Mouse (Mus musculus): ENCODE measurements at regions not wholly inside any gene's neighbourhood (a gene's known extent, or its start where the extent isn't known, plus 50 kb on each side); places are given as distances from the start of the nearest gene placed in this dataset.
A peak's percentile ranks its signal among the peaks of the same experiment; 100 is the strongest.

GRCm38 (mm10) chr12:70608672-70609071 lies 155.8 kb downstream of the Tmx1 start:
- Histone ChIP-seq H3K79me3 (ENCODE audit: low read depth) (no peaks in the 10 kb centered on the region), H3K36me3 (ENCODE audit: control insufficient read depth, insufficient read depth) (no peaks in the 10 kb centered on the region), H3K4me3 (ENCODE audit: insufficient read depth, poor library complexity, severe bottlenecking) (no peak overlapping the region), H3K27me3 (ENCODE audit: control insufficient read depth, insufficient read depth, insufficient read length) (no peaks in the 10 kb centered on the region), H3K79me2 (ENCODE audit: control insufficient read depth, insufficient read depth) (no peaks in the 10 kb centered on the region), H3ac (ENCODE audit: control insufficient read depth, insufficient read length, low read depth) (no peak overlapping the region)
- TF ChIP-seq MYOD1 (IDR thresholded peaks at IDR 0.05; ENCODE audit: control insufficient read depth, insufficient read length, low read depth): no peak
- no peak for TF ChIP-seq CEBPB (IDR thresholded peaks at IDR 0.05; ENCODE audit: low read depth)
- no peak for TF ChIP-seq USF1 (IDR thresholded peaks at IDR 0.05; ENCODE audit: low read depth)
- TF ChIP-seq MYOG (IDR thresholded peaks at IDR 0.05; ENCODE audit: control insufficient read depth, extremely low read depth, insufficient read length): no peak
- no peak for TF ChIP-seq CTCF (IDR thresholded peaks at IDR 0.05; ENCODE audit: control insufficient read depth, insufficient read depth, insufficient read length)
- no peak for TF ChIP-seq MAX (IDR thresholded peaks at IDR 0.05)
- TF ChIP-seq FOSL1 (IDR thresholded peaks at IDR 0.05; ENCODE audit: insufficient read depth, low read length, poor library complexity, severe bottlenecking): no peak

DNA sequence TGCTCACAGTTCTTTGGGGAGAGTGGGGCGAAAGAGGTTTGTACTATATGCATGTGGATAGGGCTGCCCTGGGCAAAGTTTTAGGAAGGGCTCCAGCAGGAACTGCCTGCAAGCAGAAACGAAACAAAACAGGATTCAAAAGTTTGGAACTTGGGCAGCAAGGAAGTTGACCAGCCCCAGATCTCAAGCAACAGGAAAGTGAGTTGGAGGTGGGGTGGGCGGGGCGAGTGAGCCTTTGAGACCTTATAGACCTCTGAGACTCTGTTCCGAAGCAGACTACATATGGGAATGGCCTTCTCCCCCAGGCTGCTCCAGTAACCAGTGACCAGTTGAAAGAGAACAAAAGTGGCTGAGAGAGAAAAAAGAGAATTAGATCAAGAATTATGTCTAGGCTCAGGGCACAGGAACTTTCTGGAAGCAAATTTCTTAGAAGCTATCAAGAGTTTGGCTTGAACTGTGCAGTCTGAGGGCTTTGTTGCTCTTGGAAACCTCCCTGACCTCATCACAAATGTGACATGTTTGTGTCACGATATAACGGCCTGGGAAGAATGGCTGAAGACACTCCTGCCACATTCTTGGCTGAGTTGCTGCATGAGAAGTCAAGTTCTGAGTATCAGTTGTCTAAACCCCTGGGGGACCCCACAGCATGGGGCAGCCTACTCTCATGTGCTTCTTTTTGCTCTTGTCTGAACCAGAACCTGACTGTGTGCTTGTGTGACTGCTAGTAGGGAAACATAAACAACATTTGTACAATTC lies 156.4 kb downstream of the Tmx1 start:
- Histone ChIP-seq H3K4me3 (ENCODE audit: insufficient read depth, poor library complexity, severe bottlenecking) (no peak overlapping the region), H3K36me3 (ENCODE audit: control insufficient read depth, insufficient read depth) (no peaks in the 10 kb centered on the region), H3K79me3 (ENCODE audit: low read depth) (no peaks in the 10 kb centered on the region), H3ac (ENCODE audit: control insufficient read depth, insufficient read length, low read depth) (no peak overlapping the region), H3K27me3 (ENCODE audit: control insufficient read depth, insufficient read depth, insufficient read length) (no peaks in the 10 kb centered on the region), H3K79me2 (ENCODE audit: control insufficient read depth, insufficient read depth) (no peaks in the 10 kb centered on the region)
- TF ChIP-seq FOSL1 (IDR thresholded peaks at IDR 0.05; ENCODE audit: insufficient read depth, low read length, poor library complexity, severe bottlenecking) (no peak), USF1 (IDR thresholded peaks at IDR 0.05; ENCODE audit: low read depth) (no peak), CTCF (IDR thresholded peaks at IDR 0.05; ENCODE audit: control insufficient read depth, insufficient read depth, insufficient read length) (no peak), CEBPB (IDR thresholded peaks at IDR 0.05; ENCODE audit: low read depth) (no peak), MYOD1 (IDR thresholded peaks at IDR 0.05; ENCODE audit: control insufficient read depth, insufficient read length, low read depth) (no peak), MAX (IDR thresholded peaks at IDR 0.05) (no peak), MYOG (IDR thresholded peaks at IDR 0.05; ENCODE audit: control insufficient read depth, extremely low read depth, insufficient read length) (no peak)

DNA sequence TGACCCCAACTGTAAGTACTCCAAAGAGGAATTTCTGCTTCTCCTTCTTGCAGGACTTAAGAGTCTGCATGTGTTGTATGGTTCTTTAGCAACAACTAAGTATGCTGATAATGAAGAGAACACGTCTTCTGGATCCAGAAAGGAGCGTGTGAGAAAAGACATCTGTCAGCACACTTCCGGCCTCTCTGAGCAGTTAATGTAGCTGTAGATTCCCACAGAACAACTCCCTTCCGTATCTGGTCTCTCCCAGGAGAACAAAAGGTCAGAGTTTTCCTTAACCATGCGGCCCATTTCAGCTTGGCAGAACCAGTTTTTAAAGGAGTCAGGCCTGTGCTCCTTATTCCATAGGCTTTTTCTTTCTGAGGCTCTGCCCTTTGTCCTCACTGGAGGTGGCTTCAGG lies 159.0 kb downstream of the Tmx1 start:
- Histone ChIP-seq H3K36me3 (ENCODE audit: control insufficient read depth, insufficient read depth) (no peaks in the 10 kb centered on the region), H3ac (ENCODE audit: control insufficient read depth, insufficient read length, low read depth) (no peak overlapping the region), H3K4me3 (ENCODE audit: insufficient read depth, poor library complexity, severe bottlenecking) (no peak overlapping the region), H3K27me3 (ENCODE audit: control insufficient read depth, insufficient read depth, insufficient read length) (no peaks in the 10 kb centered on the region), H3K79me3 (ENCODE audit: low read depth) (no peaks in the 10 kb centered on the region), H3K79me2 (ENCODE audit: control insufficient read depth, insufficient read depth) (no peaks in the 10 kb centered on the region)
- TF ChIP-seq MYOG (IDR thresholded peaks at IDR 0.05; ENCODE audit: control insufficient read depth, extremely low read depth, insufficient read length) (no peak), FOSL1 (IDR thresholded peaks at IDR 0.05; ENCODE audit: insufficient read depth, low read length, poor library complexity, severe bottlenecking) (no peak), CEBPB (IDR thresholded peaks at IDR 0.05; ENCODE audit: low read depth) (no peak), USF1 (IDR thresholded peaks at IDR 0.05; ENCODE audit: low read depth) (no peak), CTCF (IDR thresholded peaks at IDR 0.05; ENCODE audit: control insufficient read depth, insufficient read depth, insufficient read length) (no peak), MAX (IDR thresholded peaks at IDR 0.05) (no peak), MYOD1 (IDR thresholded peaks at IDR 0.05; ENCODE audit: control insufficient read depth, insufficient read length, low read depth) (no peak)

- TF ChIP-seq USF1 (IDR thresholded peaks at IDR 0.05; ENCODE audit: low read depth) (no peak), MAX (IDR thresholded peaks at IDR 0.05) (no peak), FOSL1 (IDR thresholded peaks at IDR 0.05; ENCODE audit: insufficient read depth, low read length, poor library complexity, severe bottlenecking) (no peak), CEBPB (IDR thresholded peaks at IDR 0.05; ENCODE audit: low read depth) (no peak), MYOD1 (IDR thresholded peaks at IDR 0.05; ENCODE audit: control insufficient read depth, insufficient read length, low read depth) (no peak), MYOG (IDR thresholded peaks at IDR 0.05; ENCODE audit: control insufficient read depth, extremely low read depth, insufficient read length) (no peak), CTCF (IDR thresholded peaks at IDR 0.05; ENCODE audit: control insufficient read depth, insufficient read depth, insufficient read length) (no peak)
- no peak overlapping the region for H3K4me3 ChIP-seq (ENCODE audit: insufficient read depth, poor library complexity, severe bottlenecking)
- H3K36me3 ChIP-seq (ENCODE audit: control insufficient read depth, insufficient read depth): no peaks in the 10 kb centered on the region
- H3K27me3 ChIP-seq (ENCODE audit: control insufficient read depth, insufficient read depth, insufficient read length): no peaks in the 10 kb centered on the region
- H3K79me3 ChIP-seq (ENCODE audit: low read depth): no peaks in the 10 kb centered on the region
- no peaks in the 10 kb centered on the region for H3K79me2 ChIP-seq (ENCODE audit: control insufficient read depth, insufficient read depth)
- H3ac ChIP-seq (ENCODE audit: control insufficient read depth, insufficient read length, low read depth): no peak overlapping the region
Measured at GRCm38 (mm10) chr12:70613244-70613643, 160.3 kb downstream of the Tmx1 start.

GRCm38 (mm10) chr12:70614101-70614500 lies 161.2 kb downstream of the Tmx1 start:
- Histone ChIP-seq H3K79me3 (ENCODE audit: low read depth) (no peaks in the 10 kb centered on the region), H3K79me2 (ENCODE audit: control insufficient read depth, insufficient read depth) (no peaks in the 10 kb centered on the region), H3K4me3 (ENCODE audit: insufficient read depth, poor library complexity, severe bottlenecking) (no peak overlapping the region), H3K36me3 (ENCODE audit: control insufficient read depth, insufficient read depth) (no peaks in the 10 kb centered on the region), H3ac (ENCODE audit: control insufficient read depth, insufficient read length, low read depth) (no peak overlapping the region), H3K27me3 (ENCODE audit: control insufficient read depth, insufficient read depth, insufficient read length) (no peaks in the 10 kb centered on the region)
- TF ChIP-seq MYOG (IDR thresholded peaks at IDR 0.05; ENCODE audit: control insufficient read depth, extremely low read depth, insufficient read length): no peak
- TF ChIP-seq CTCF (IDR thresholded peaks at IDR 0.05; ENCODE audit: control insufficient read depth, insufficient read depth, insufficient read length): no peak
- TF ChIP-seq MYOD1 (IDR thresholded peaks at IDR 0.05; ENCODE audit: control insufficient read depth, insufficient read length, low read depth): peak; percentile 68

Measured in C2C12 (cell line).